Mouse (Mus musculus): ENCODE results near the gene Suds3. TPM values are rescaled to one million over a fixed set of nuclear protein-coding genes. Genes with fewer than 3 reads are reported as not detected.

The Suds3 gene
- polyA plus RNA-seq, 1 experiment from 2014 or later, result 82.3 TPM

- no peaks in the 10 kb centered on the region for H3K27me3 ChIP-seq (ENCODE audit: control insufficient read depth, insufficient read depth, low read depth, low read length)
- no peak overlapping the region for H3K9ac ChIP-seq (ENCODE audit: low read depth, low read length)
- no peak overlapping the region for H3K27ac ChIP-seq (ENCODE audit: low read length)
- WGBS, result 87% methylated on average over 7 of the region's 7 CpGs
- no peaks in the 10 kb centered on the region for H3K4me1 ChIP-seq (ENCODE audit: control insufficient read depth, insufficient read depth, low read length)
- no peak for ATAC-seq
- no peaks in the 10 kb centered on the region for H3K9me3 ChIP-seq (replicated peaks; ENCODE audit: control insufficient read depth, low read length, poor library complexity, severe bottlenecking)
- no peak overlapping the region for H3K4me3 ChIP-seq (ENCODE audit: low read depth, low read length)
- H3K4me2 ChIP-seq (ENCODE audit: low read length), result no peak overlapping the region
- H3K36me3 ChIP-seq (ENCODE audit: control insufficient read depth, insufficient read depth, low read length), result no peaks in the 10 kb centered on the region
These were observed 66.0 kb downstream of the Suds3 start for GRCm38 (mm10) chr5:117049940-117050339.

- H3K4me2 ChIP-seq (ENCODE audit: low read length), result no peak overlapping the region
- H3K9me3 ChIP-seq (replicated peaks; ENCODE audit: control insufficient read depth, low read length, poor library complexity, severe bottlenecking), result no peaks in the 10 kb centered on the region
- H3K27ac ChIP-seq (ENCODE audit: low read length), result no peak overlapping the region
- no peak for ATAC-seq
- H3K4me3 ChIP-seq (ENCODE audit: low read depth, low read length), result no peak overlapping the region
- no peaks in the 10 kb centered on the region for H3K36me3 ChIP-seq (ENCODE audit: control insufficient read depth, insufficient read depth, low read length)
- H3K27me3 ChIP-seq (ENCODE audit: control insufficient read depth, insufficient read depth, low read depth, low read length), result no peaks in the 10 kb centered on the region
- H3K4me1 ChIP-seq (ENCODE audit: control insufficient read depth, insufficient read depth, low read length), result no peaks in the 10 kb centered on the region
- no peak overlapping the region for H3K9ac ChIP-seq (ENCODE audit: low read depth, low read length)
- 70% methylated on average over 10 of the region's 10 CpGs for WGBS
These were observed 70.8 kb downstream of the Suds3 start for GRCm38 (mm10) chr5:117045101-117045500.

- Histone ChIP-seq H3K36me3 (ENCODE audit: control insufficient read depth, insufficient read depth, low read length) (no peaks in the 10 kb centered on the region), H3K27ac (ENCODE audit: low read length) (no peak overlapping the region), H3K4me1 (ENCODE audit: control insufficient read depth, insufficient read depth, low read length) (no peaks in the 10 kb centered on the region), H3K4me2 (ENCODE audit: low read length) (no peak overlapping the region), H3K27me3 (ENCODE audit: control insufficient read depth, insufficient read depth, low read depth, low read length) (no peaks in the 10 kb centered on the region), H3K9me3 (replicated peaks; ENCODE audit: control insufficient read depth, low read length, poor library complexity, severe bottlenecking) (no peaks in the 10 kb centered on the region), H3K4me3 (ENCODE audit: low read depth, low read length) (no peak overlapping the region), H3K9ac (ENCODE audit: low read depth, low read length) (no peak overlapping the region)
- ATAC-seq, result no peak
- WGBS, result 71% methylated on average over 11 of the region's 11 CpGs
These were observed 73.3 kb downstream of the Suds3 start for GRCm38 (mm10) chr5:117042661-117043060.

Other genes with a start within 250 kb of the Suds3 start
- gene Taok3, start 4.0 kb upstream of the Suds3 start, polyA plus RNA-seq (2015; fragmentation: Nextera tagmentation; extraction: Ambion mirVana), result 67.1 and 69.2 TPM in 2 replicates
- gene Pebp1, start 171.5 kb upstream of the Suds3 start, polyA plus RNA-seq (2015; fragmentation: Nextera tagmentation; extraction: Ambion mirVana), result 1,070 and 1,134 TPM in 2 replicates
- gene Vsig10, start 203.0 kb upstream of the Suds3 start, polyA plus RNA-seq (2015; fragmentation: Nextera tagmentation; extraction: Ambion mirVana), result 1.1 and 1.8 TPM in 2 replicates
- 286 and 309 TPM in 2 replicates for gene Wsb2, start 241.2 kb upstream of the Suds3 start, polyA plus RNA-seq (2015; fragmentation: Nextera tagmentation; extraction: Ambion mirVana)

Measured in midbrain, embryonic 16.5 days (tissue).